Mouse (Mus musculus) 416B (cell line): ENCODE measurements at regions not wholly inside any gene's neighbourhood (a gene's known extent, or its start where the extent isn't known, plus 50 kb on each side); places are given as distances from the start of the nearest gene placed in this dataset.

Experiments
- DNase-seq: peaks from one replicate; pipeline ENCODE4 v3.0.0; 2011; ENCODE audit warnings: low read depth

- no peak for DNase-seq
Measured at GRCm38 (mm10) chr4:32074399-32075296, 110.8 kb downstream of the Map3k7 start.

- no peak for DNase-seq
Measured at GRCm38 (mm10) chr4:32076391-32076925, 112.6 kb downstream of the Map3k7 start.

- DNase-seq = no peak
Measured at GRCm38 (mm10) chr4:32083456-32083855, 119.6 kb downstream of the Map3k7 start.

GRCm38 (mm10) chr4:32084250-32084869 lies 120.5 kb downstream of the Map3k7 start:
- no peak for DNase-seq

GRCm38 (mm10) chr4:32085040-32085439 lies 121.1 kb downstream of the Map3k7 start:
- no peak for DNase-seq

- no peak for DNase-seq
Measured at GRCm38 (mm10) chr4:32091086-32091485, 127.2 kb downstream of the Map3k7 start.

GRCm38 (mm10) chr4:32092320-32093041 lies 128.6 kb downstream of the Map3k7 start:
- no peak for DNase-seq

- DNase-seq = no peak
Measured at GRCm38 (mm10) chr4:32098233-32098632, 134.3 kb downstream of the Map3k7 start.

- no peak for DNase-seq
Measured at GRCm38 (mm10) chr4:32101002-32101401, 137.1 kb downstream of the Map3k7 start.

GRCm38 (mm10) chr4:32106664-32107171 lies 131.9 kb upstream of the Bach2 start:
- DNase-seq = no peak

- no peak for DNase-seq
Measured at GRCm38 (mm10) chr4:32122320-32122719, 116.3 kb upstream of the Bach2 start.

- no peak for DNase-seq
Measured at GRCm38 (mm10) chr4:32126828-32127227, 111.8 kb upstream of the Bach2 start.

- no peak for DNase-seq
Measured at GRCm38 (mm10) chr4:32130594-32130993, 108.0 kb upstream of the Bach2 start.

- DNase-seq = no peak
Measured at GRCm38 (mm10) chr4:32131819-32132218, 106.8 kb upstream of the Bach2 start.

GRCm38 (mm10) chr4:32136151-32136550 lies 102.5 kb upstream of the Bach2 start:
- no peak for DNase-seq

GRCm38 (mm10) chr4:32137243-32137642 lies 101.4 kb upstream of the Bach2 start:
- peak; percentile 30 for DNase-seq

GRCm38 (mm10) chr4:32137966-32138365 lies 100.6 kb upstream of the Bach2 start:
- no peak for DNase-seq

- DNase-seq = no peak
Measured at GRCm38 (mm10) chr4:32139586-32139985, 99.0 kb upstream of the Bach2 start.

GRCm38 (mm10) chr4:32140068-32140467 lies 98.5 kb upstream of the Bach2 start:
- DNase-seq = no peak

GRCm38 (mm10) chr4:32142198-32142597 lies 96.4 kb upstream of the Bach2 start:
- DNase-seq = no peak

GRCm38 (mm10) chr4:32147146-32147545 lies 91.5 kb upstream of the Bach2 start:
- DNase-seq = peak; percentile 7

GRCm38 (mm10) chr4:32148597-32148996 lies 90.0 kb upstream of the Bach2 start:
- no peak for DNase-seq
